ENCODE assay signal across 28 mouse cellular contexts in the genomic region with DNA sequence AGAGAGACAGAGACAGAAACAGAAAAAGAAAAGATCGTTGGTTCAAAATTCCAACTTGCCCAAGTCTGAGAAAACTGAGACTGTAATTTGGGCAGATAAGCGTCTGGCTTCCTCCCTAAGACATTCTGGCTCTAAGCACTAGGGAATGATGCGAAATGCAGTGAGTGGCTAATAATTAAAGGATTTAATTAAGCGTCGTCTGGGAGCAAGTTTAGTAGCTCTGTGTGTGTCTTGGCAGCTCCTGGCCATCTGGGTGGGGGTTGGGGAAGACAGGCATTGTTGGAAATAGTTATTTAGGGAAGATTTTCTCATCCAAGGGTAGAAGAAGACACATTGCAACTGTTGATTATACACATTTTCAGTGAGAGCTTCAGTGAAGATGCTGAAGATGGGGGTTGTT.
DNase-seq lines count a peak whose midpoint lies in the region; ATAC-seq and TF ChIP-seq lines count a peak whose summit lies in the region.
"Had no signal": no experiment of that assay in that cellular context is flagged by ENCODE, and none has a peak within 500 bp of the region (broad histone marks: within the 10 kb centered on the region; RNA-seq: fewer than 3 reads in every experiment).

No protein-coding gene starts in this region.

- TF ChIP-seq CTCF in hindbrain, postnatal 0 days (IDR thresholded peaks at IDR 0.05; ENCODE audit: low read depth): no peak
- no peak for TF ChIP-seq CTCF in liver, adult 2 months (IDR thresholded peaks at IDR 0.05; ENCODE audit: low read depth, low read length)

- no peaks in the 10 kb centered on the region for H3K27me3 ChIP-seq in hindbrain, postnatal 0 days (ENCODE audit: insufficient read depth, low read length)
- no peaks in the 10 kb centered on the region for H3K27me3 ChIP-seq in hindbrain, embryonic 13.5 days
- H3K27me3 ChIP-seq in liver, adult 2 months (ENCODE audit: control insufficient read depth, insufficient read depth, low read length): no peaks in the 10 kb centered on the region
- H3K27me3 ChIP-seq: embryonic facial prominence, embryonic 12.5 days; heart, embryonic 12.5 days; limb, embryonic 15.5 days; liver, embryonic 15.5 days; lung, embryonic 15.5 days; neural tube, embryonic 13.5 days had no signal

- no peaks in the 10 kb centered on the region for H3K79me2 ChIP-seq in liver, adult 2 months (ENCODE audit: control insufficient read depth, insufficient read depth, low read length)

- 33% methylated on average over 5 of the region's 5 CpGs for WGBS in hindbrain, postnatal 0 days
- WGBS in hindbrain, embryonic 13.5 days: 57% methylated on average over 5 of the region's 5 CpGs
- WGBS in liver, adult 2 months: 77% methylated on average over 5 of the region's 5 CpGs

- TF ChIP-seq POLR2A in liver, adult 2 months (IDR thresholded peaks at IDR 0.05; ENCODE audit: extremely low read depth, insufficient read depth, low read length): no peak

- H3K4me2 ChIP-seq in hindbrain, postnatal 0 days (ENCODE audit: low read depth, low read length): no peak overlapping the region
- no peak overlapping the region for H3K4me2 ChIP-seq in hindbrain, embryonic 13.5 days
- H3K4me2 ChIP-seq: embryonic facial prominence, embryonic 12.5 days; heart, embryonic 12.5 days; hindbrain, embryonic 14.5 days; limb, embryonic 15.5 days; liver, embryonic 15.5 days; lung, embryonic 15.5 days; midbrain, embryonic 11.5 days; neural tube, embryonic 13.5 days had no signal

- no peak overlapping the region for H3K27ac ChIP-seq in hindbrain, postnatal 0 days
- H3K27ac ChIP-seq in hindbrain, embryonic 13.5 days: no peak overlapping the region
- H3K27ac ChIP-seq in liver, adult 2 months (replicated peaks; ENCODE audit: insufficient read depth, low read depth, low read length): no peak overlapping the region
- H3K27ac ChIP-seq: embryonic facial prominence, embryonic 12.5 days; heart, adult 2 months; hindbrain, embryonic 14.5 days; limb, embryonic 10.5 days; limb, embryonic 15.5 days; liver, embryonic 15.5 days; lung, embryonic 15.5 days; neural tube, embryonic 13.5 days; stomach, postnatal 0 days had no signal

- H3K4me3 ChIP-seq in hindbrain, postnatal 0 days (ENCODE audit: low read length): no peak overlapping the region
- H3K4me3 ChIP-seq in hindbrain, embryonic 13.5 days: no peak overlapping the region
- no peak overlapping the region for H3K4me3 ChIP-seq in liver, adult 2 months (ENCODE audit: insufficient read depth, low read depth, low read length)
- H3K4me3 ChIP-seq: embryonic facial prominence, embryonic 12.5 days; heart, adult 2 months; heart, embryonic 12.5 days; limb, embryonic 10.5 days; limb, embryonic 15.5 days; liver, embryonic 15.5 days; lung, embryonic 15.5 days; neural tube, embryonic 13.5 days had no signal

- no peak for ATAC-seq in hindbrain, postnatal 0 days
- ATAC-seq in hindbrain, embryonic 13.5 days (ENCODE audit: low FRiP score): no peak

- peak; percentile 27 for DNase-seq in cerebellum, postnatal 10 days
- no peak for DNase-seq in cerebellum, adult 11 months
- peak; percentile 47 for DNase-seq in hindbrain, postnatal 0 days (ENCODE audit: low spot score)
- DNase-seq in liver, adult 2 months (ENCODE audit: extremely low read depth, low read depth, low spot score): peak; percentile 4
- no peak for DNase-seq in liver
- no peak for DNase-seq in adrenal gland, postnatal 14 days
- no peak for DNase-seq in lung, postnatal 36 days
- DNase-seq: adrenal gland, postnatal 25 days; cerebellum, adult 9-10 months; embryo, embryonic 11 days; heart, adult 2 months; heart, postnatal 4 days; kidney, adult 18-20 months; layer of hippocampus, adult 9-11 months; right cerebral cortex, postnatal 4 days; thymus, adult 2 months; thymus, postnatal 36 days had no signal

- H3K9ac ChIP-seq in hindbrain, postnatal 0 days (replicated peaks; ENCODE audit: low read length): no peak overlapping the region
- H3K9ac ChIP-seq in hindbrain, embryonic 13.5 days: no peak overlapping the region
- no peak overlapping the region for H3K9ac ChIP-seq in liver, adult 2 months (ENCODE audit: low read depth, low read length)
- H3K9ac ChIP-seq: embryonic facial prominence, embryonic 12.5 days; heart, embryonic 12.5 days; hindbrain, embryonic 14.5 days; limb, embryonic 15.5 days; liver, embryonic 15.5 days; lung, embryonic 15.5 days; neural tube, embryonic 13.5 days had no signal

- no peaks in the 10 kb centered on the region for H3K4me1 ChIP-seq in hindbrain, postnatal 0 days (ENCODE audit: insufficient read depth, low read length)
- H3K4me1 ChIP-seq in hindbrain, embryonic 13.5 days (replicated peaks): no peaks in the 10 kb centered on the region
- H3K4me1 ChIP-seq in liver, adult 2 months (ENCODE audit: control insufficient read depth, insufficient read depth, low read length): no peaks in the 10 kb centered on the region
- H3K4me1 ChIP-seq: embryonic facial prominence, embryonic 12.5 days; heart, embryonic 12.5 days; limb, embryonic 15.5 days; liver, embryonic 15.5 days; lung, embryonic 15.5 days; neural tube, embryonic 13.5 days had no signal

- no peaks in the 10 kb centered on the region for H3K36me3 ChIP-seq in hindbrain, postnatal 0 days (ENCODE audit: insufficient read depth, low read length)
- no peaks in the 10 kb centered on the region for H3K36me3 ChIP-seq in hindbrain, embryonic 13.5 days
- no peaks in the 10 kb centered on the region for H3K36me3 ChIP-seq in liver, adult 2 months (ENCODE audit: control insufficient read depth, insufficient read depth, low read length)
- H3K36me3 ChIP-seq: embryonic facial prominence, embryonic 12.5 days; heart, embryonic 12.5 days; limb, embryonic 10.5 days; limb, embryonic 15.5 days; liver, embryonic 15.5 days; lung, embryonic 15.5 days; neural tube, embryonic 13.5 days had no signal

- H3K9me3 ChIP-seq in hindbrain, postnatal 0 days (ENCODE audit: low read length): no peaks in the 10 kb centered on the region
- no peaks in the 10 kb centered on the region for H3K9me3 ChIP-seq in hindbrain, embryonic 13.5 days
- H3K9me3 ChIP-seq: embryonic facial prominence, embryonic 12.5 days; heart, embryonic 12.5 days; limb, embryonic 10.5 days; limb, embryonic 15.5 days; liver, embryonic 15.5 days; lung, embryonic 15.5 days; neural tube, embryonic 13.5 days had no signal

Comparison
In these comparisons a context has a peak if more than half of its experiments do, and no peak if none do; other contexts are left out.
1. DNase-seq: peak in cerebellum, postnatal 10 days (2 of 2), hindbrain, postnatal 0 days (single experiment) and liver, adult 2 months (single experiment); none in cerebellum, adult 11 months (single experiment), liver (single experiment), adrenal gland, postnatal 14 days (single experiment) and lung, postnatal 36 days (single experiment).